Mouse (Mus musculus) urinary bladder, postnatal 25 days (tissue): ENCODE data around the gene Slc22a14.
A peak's percentile ranks its signal among the peaks of the same experiment; 100 is the strongest.

Experiments
- DNase-seq: peaks from one replicate; pipeline ENCODE4 v3.0.0; 2022; ENCODE audit warnings: low spot score

Slc22a14 gene

GRCm38 (mm10) chr9:119203617-119204016 lies 161.7 kb downstream of the Slc22a14 start:
- no peak for DNase-seq

- DNase-seq: no peak
Observed at GRCm38 (mm10) chr9:119201653-119202052, 163.7 kb downstream of the Slc22a14 start.

GRCm38 (mm10) chr9:119199151-119199861 lies 166.0 kb downstream of the Slc22a14 start:
- DNase-seq: no peak

GRCm38 (mm10) chr9:119192202-119192990 lies 173.0 kb downstream of the Slc22a14 start:
- peak; percentile 82 for DNase-seq

GRCm38 (mm10) chr9:119181241-119181728 lies 184.1 kb downstream of the Slc22a14 start:
- DNase-seq: peak; percentile 24

- no peak for DNase-seq
Observed at GRCm38 (mm10) chr9:119179292-119179691, 186.1 kb downstream of the Slc22a14 start.

- no peak for DNase-seq
Observed at GRCm38 (mm10) chr9:119167608-119168007, 197.7 kb downstream of the Slc22a14 start.

GRCm38 (mm10) chr9:119165548-119165947 lies 199.8 kb downstream of the Slc22a14 start:
- no peak for DNase-seq

GRCm38 (mm10) chr9:119164743-119165142 lies 200.6 kb downstream of the Slc22a14 start:
- DNase-seq: no peak

- peak; percentile 17 for DNase-seq
Observed at GRCm38 (mm10) chr9:119160689-119161088, 204.7 kb downstream of the Slc22a14 start.

GRCm38 (mm10) chr9:119158861-119159260 lies 206.5 kb downstream of the Slc22a14 start, which contains the start of gene Gm47289:
TSS of gene Gm47289 (plus strand) at chr9:119159161.
- DNase-seq: no peak

- peak; percentile 83 for DNase-seq
Observed at GRCm38 (mm10) chr9:119156278-119157201, 208.8 kb downstream of the Slc22a14 start, which contains the start of gene Acaa1b. TSS of gene Acaa1b (minus strand) at chr9:119157093.

- peak; percentile 44 for DNase-seq
Observed at GRCm38 (mm10) chr9:119155826-119156225, 209.5 kb downstream of the Slc22a14 start.

- DNase-seq: no peak
Observed at GRCm38 (mm10) chr9:119155416-119155815, 209.9 kb downstream of the Slc22a14 start.

- DNase-seq: no peak
Observed at GRCm38 (mm10) chr9:119151751-119152150, 213.6 kb downstream of the Slc22a14 start.

GRCm38 (mm10) chr9:119149601-119150000 lies 215.8 kb downstream of the Slc22a14 start:
- peak; percentile 32 for DNase-seq

- DNase-seq: no peak
Observed at GRCm38 (mm10) chr9:119146098-119146770, 219.1 kb downstream of the Slc22a14 start.

- no peak for DNase-seq
Observed at GRCm38 (mm10) chr9:119145638-119146037, 219.7 kb downstream of the Slc22a14 start.

- no peak for DNase-seq
Observed at GRCm38 (mm10) chr9:119145137-119145536, 220.2 kb downstream of the Slc22a14 start.

GRCm38 (mm10) chr9:119144696-119145095 lies 220.7 kb downstream of the Slc22a14 start:
- no peak for DNase-seq

GRCm38 (mm10) chr9:119143372-119143771 lies 222.0 kb downstream of the Slc22a14 start:
- no peak for DNase-seq
